Mouse (Mus musculus) liver, postnatal 0 days (tissue): ENCODE data around the gene Atf1.

ENCODE experiments used
- CTCF ChIP-seq: sonication (generic); IDR thresholded peaks from 2 replicates; pipeline ENCODE4 v1.5.1; 2016; ENCODE audit warnings: antibody characterized with exemption, low read depth
- EP300 ChIP-seq: IDR thresholded peaks from 2 replicates; pipeline ENCODE4 v1.6.1; 2016; ENCODE audit warnings: antibody characterized with exemption, low read depth, mild to moderate bottlenecking

DNA sequence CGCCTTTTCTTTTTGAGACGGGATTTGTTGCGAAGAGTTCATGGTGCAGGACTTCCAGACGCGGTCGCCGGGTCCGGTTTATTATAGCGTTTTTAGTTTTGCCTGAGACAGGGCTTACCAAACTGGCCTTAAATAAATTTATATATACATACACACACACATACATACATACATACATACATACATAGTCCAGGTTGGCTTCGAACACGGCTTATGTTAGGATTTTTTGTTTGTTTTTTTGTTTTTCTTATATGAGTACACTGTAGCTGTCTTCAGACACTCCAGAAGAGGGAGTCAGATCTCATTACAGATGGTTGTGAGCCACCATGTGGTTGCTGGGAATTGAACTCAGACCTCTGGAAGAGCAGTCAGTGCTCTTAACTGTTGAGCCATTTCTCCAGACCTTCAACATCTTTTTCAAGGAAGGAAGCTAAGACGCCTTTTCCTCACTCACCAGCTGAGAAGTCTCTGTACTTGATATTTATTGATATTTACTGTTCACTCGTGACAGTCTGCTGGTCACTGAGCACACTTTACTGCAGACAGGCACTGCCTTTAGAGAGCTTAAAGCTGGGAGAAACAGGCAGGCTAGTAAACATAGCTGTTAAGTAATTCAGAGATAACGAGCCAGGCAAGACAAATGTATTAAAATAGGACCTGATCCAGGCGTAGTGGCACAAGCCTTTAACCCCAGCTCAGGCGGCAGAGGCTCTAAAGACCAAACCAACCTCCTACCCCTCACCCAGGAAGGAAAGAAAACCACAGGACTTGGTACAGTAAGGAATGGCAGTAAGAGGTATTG is 1.1 kb downstream of the Atf1 start:
- TF ChIP-seq CTCF (peak; percentile 37; the same call in 1 of the 2 replicates), EP300 (no peak)
